ENCODE assay signal across 3 mouse cellular contexts in genomic region chr7:10325462-10325861, GRCm38 (mm10). TPM values are rescaled to one million over a fixed set of nuclear protein-coding genes. Genes with fewer than 3 reads are reported as not detected.
"Had no signal": no experiment of that assay in that cellular context is flagged by ENCODE, and none has a peak within 500 bp of the region (broad histone marks: within the 10 kb centered on the region; RNA-seq: fewer than 3 reads in every experiment).

No protein-coding gene starts in this region.

RNA-seq across cellular contexts. Expression of gene Vmn1r66, which starts 47.7 kb away (rescaled TPM):
- total RNA-seq: megakaryocyte progenitor cell, adult 5-6 weeks; midbrain, postnatal 0 days; monocyte, adult 5-6 weeks had no signal
